Mouse (Mus musculus): ENCODE measurements around the gene Nfib. TPM values are rescaled to one million over a fixed set of nuclear protein-coding genes. Genes with fewer than 3 reads are reported as not detected.

Nfib gene
- polyA plus RNA-seq, 1 experiment = 69.3 TPM

DNA sequence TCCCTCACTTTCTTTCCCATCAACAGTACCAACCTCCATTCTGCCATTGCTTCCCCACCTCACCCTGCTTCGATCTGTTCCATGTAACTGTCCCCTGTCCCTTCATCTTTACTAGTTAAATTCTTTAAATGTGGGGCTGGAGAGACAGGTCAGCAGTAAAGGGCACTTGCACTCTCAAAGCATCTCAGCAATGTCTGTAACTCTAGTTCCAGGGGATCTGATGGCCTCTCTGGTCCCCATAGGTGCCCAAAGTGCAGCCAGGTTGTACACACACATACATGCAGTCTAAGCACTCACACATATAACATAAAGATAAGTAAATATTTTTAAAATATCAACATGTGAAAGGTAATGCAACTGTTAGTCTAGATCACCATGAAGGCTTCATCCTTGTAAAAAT, 356.5 kb downstream of the Nfib start:
- no peak for DNase-seq (ENCODE audit: low read depth)

DNA sequence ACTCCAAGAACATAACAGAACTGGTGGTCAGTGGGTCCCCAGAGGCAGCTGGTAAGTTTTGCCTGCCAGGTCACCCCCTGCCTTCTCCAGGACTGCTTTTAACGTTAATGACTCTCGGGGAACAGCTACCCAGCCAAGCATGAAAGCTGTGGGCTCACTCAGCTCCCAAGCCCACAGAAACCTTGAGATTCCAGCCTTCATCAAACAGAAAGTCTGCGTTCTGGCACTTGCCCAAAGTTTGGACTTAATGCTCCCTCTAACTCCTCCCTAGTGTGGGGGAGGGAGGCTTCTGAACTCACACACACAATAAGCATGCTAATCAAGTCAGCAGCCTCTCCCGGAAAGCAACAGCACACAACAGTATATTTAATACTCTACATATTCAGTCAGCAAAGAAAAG, 360.8 kb downstream of the Nfib start:
- DNase-seq (ENCODE audit: low read depth) = peak; percentile 97
- TF ChIP-seq POLR2A (IDR thresholded peaks at IDR 0.05; ENCODE audit: borderline replicate concordance, extremely low read depth, insufficient read depth, insufficient read length, poor library complexity, severe bottlenecking) (no peak), CTCF (IDR thresholded peaks at IDR 0.05; ENCODE audit: borderline replicate concordance, extremely low read depth, insufficient read depth, insufficient read length) (no peak)

More for the DNA sequence above, 356.5 kb downstream of the Nfib start:
- no peak for TF ChIP-seq POLR2A (IDR thresholded peaks at IDR 0.05; ENCODE audit: borderline replicate concordance, extremely low read depth, insufficient read depth, insufficient read length, poor library complexity, severe bottlenecking)
- no peak for TF ChIP-seq CTCF (IDR thresholded peaks at IDR 0.05; ENCODE audit: borderline replicate concordance, extremely low read depth, insufficient read depth, insufficient read length)

DNA sequence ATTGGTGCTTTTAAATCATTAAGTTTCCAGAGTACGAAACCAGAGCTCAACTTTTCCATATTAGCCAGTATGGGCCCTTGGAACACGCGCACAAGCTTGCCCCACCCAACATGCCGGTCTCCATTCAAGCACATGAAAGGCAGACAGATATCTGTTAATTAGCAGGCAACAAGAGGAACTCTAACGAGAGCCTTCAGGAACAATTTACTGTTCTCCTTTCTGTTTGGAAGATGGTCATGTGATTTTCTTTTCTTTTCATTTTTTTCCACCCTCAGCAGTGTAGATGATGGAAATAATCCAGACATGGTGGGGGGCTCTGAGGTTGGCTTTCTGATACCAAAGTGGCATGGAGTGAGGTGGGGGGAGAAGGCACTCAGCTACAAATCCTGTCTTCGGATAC, 361.3 kb downstream of the Nfib start:
- peak; percentile 84 for DNase-seq (ENCODE audit: low read depth)
- TF ChIP-seq POLR2A (IDR thresholded peaks at IDR 0.05; ENCODE audit: borderline replicate concordance, extremely low read depth, insufficient read depth, insufficient read length, poor library complexity, severe bottlenecking) = no peak
- TF ChIP-seq CTCF (IDR thresholded peaks at IDR 0.05; ENCODE audit: borderline replicate concordance, extremely low read depth, insufficient read depth, insufficient read length) = no peak

DNA sequence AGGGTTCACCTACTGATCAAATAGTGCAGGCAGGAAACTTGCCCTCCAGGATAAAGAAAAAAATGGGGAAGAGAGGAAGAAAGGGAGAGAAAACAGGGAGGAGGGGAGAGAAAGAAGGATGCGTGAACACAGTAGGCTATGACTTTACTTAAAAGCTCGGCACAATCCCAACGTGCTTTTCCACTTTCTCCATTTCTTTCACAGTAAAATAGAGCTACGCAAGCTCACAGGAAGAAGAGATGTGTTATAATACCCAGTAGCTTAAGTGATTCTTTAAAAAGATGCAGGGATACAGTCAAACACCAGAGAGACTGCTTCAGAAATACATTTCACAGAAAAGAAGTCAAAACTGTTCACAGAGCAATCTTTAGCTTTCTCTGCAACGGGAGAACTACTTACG, 366.6 kb downstream of the Nfib start:
- no peak for DNase-seq (ENCODE audit: low read depth)
- TF ChIP-seq POLR2A (IDR thresholded peaks at IDR 0.05; ENCODE audit: borderline replicate concordance, extremely low read depth, insufficient read depth, insufficient read length, poor library complexity, severe bottlenecking) (no peak), CTCF (IDR thresholded peaks at IDR 0.05; ENCODE audit: borderline replicate concordance, extremely low read depth, insufficient read depth, insufficient read length) (no peak)

DNA sequence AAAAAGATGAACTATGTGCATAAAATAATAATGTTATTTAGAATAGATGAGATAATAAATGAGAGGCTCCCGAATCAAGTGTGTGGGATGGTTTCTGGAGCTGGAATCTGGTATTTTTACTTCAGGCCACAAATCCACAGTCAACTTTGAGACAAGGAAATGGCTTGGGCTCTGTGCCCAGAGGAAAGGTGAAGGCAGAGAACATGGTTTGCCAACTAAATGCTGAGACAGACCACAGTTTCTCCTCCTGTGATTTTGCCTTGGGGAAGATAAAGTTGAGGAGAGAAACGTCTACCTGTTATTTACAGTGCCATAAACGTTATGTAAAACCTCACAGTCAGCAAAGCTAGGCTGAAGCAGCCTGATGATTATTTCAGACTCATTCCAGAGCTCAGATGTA, 367.1 kb downstream of the Nfib start:
- TF ChIP-seq CTCF (IDR thresholded peaks at IDR 0.05; ENCODE audit: borderline replicate concordance, extremely low read depth, insufficient read depth, insufficient read length) (no peak), POLR2A (IDR thresholded peaks at IDR 0.05; ENCODE audit: borderline replicate concordance, extremely low read depth, insufficient read depth, insufficient read length, poor library complexity, severe bottlenecking) (no peak)
- no peak for DNase-seq (ENCODE audit: low read depth)

DNA sequence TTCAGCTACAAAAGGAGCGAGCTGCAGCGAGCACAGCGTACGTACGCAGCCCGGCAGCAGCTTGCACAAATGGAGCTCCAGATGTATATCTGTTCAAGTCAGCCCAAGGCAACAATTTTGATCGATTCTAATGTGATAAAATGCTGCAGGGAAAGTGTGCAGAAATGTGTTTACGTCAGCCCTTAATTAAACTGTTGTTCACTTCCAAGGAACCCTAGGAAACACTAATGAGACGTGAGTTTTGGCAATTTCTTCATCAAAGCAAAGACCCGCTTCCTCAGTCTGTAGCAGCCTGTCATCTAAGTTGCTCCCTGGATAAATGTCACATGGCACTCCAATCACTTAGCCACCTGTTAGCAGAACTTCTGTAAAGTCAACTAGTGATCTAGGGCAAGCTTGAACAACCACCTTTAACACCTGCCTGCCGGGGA, 368.6 kb downstream of the Nfib start:
- TF ChIP-seq CTCF (IDR thresholded peaks at IDR 0.05; ENCODE audit: borderline replicate concordance, extremely low read depth, insufficient read depth, insufficient read length) (no peak), POLR2A (IDR thresholded peaks at IDR 0.05; ENCODE audit: borderline replicate concordance, extremely low read depth, insufficient read depth, insufficient read length, poor library complexity, severe bottlenecking) (no peak)
- peak; percentile 87 for DNase-seq (ENCODE audit: low read depth)

DNA sequence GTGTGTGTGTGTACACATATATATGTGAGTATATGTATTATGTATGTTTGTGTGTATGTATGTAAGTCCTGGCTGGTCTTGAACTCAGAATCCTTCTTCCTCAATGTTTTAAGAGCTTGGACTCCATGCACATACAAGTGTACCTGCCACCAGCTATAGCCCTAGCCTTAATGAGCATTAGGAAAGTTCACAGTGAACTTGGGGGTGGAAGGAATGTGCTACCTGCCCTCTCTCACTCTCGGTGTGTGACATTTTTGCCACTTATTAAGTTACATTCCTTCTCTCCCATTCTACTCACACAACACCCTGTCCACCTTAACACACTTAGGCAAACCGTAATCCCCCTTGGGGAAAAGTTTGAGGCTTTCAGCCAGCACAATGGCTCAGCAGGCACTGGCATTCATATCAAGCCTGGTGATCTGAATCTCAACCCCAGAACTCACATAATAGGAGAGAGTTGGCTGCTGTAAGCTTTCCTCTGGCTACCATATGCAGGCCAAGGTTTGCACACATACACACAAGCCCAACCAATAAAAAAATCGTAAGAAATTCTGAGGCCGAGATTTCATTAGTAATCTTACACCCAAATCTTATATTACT, 370.2 kb downstream of the Nfib start:
- DNase-seq (ENCODE audit: low read depth) = peak; percentile 79

DNA sequence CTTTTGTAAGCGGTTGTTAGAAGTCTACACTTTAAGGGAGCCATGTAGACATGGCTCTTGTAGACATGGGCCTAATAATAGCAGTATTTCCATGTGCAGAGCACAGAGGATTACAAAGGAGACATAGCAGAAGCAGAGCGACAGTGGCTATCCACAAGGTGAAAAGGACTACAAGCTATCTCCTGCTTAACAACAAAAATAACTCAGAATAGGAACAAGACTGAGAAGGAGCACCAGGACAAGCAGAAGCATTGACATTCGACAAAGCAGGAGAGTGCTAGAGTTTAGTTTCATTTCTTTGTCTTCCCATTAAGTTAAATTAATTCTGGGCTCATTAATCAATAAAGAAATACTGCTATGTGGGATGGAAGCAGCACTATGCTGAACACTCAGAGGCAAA, 372.1 kb downstream of the Nfib start:
- no peak for TF ChIP-seq CTCF (IDR thresholded peaks at IDR 0.05; ENCODE audit: borderline replicate concordance, extremely low read depth, insufficient read depth, insufficient read length)
- TF ChIP-seq POLR2A (IDR thresholded peaks at IDR 0.05; ENCODE audit: borderline replicate concordance, extremely low read depth, insufficient read depth, insufficient read length, poor library complexity, severe bottlenecking) = no peak
- DNase-seq (ENCODE audit: low read depth) = no peak

More for the DNA sequence above, 370.2 kb downstream of the Nfib start:
- no peak for TF ChIP-seq POLR2A (IDR thresholded peaks at IDR 0.05; ENCODE audit: borderline replicate concordance, extremely low read depth, insufficient read depth, insufficient read length, poor library complexity, severe bottlenecking)
- no peak for TF ChIP-seq CTCF (IDR thresholded peaks at IDR 0.05; ENCODE audit: borderline replicate concordance, extremely low read depth, insufficient read depth, insufficient read length)

DNA sequence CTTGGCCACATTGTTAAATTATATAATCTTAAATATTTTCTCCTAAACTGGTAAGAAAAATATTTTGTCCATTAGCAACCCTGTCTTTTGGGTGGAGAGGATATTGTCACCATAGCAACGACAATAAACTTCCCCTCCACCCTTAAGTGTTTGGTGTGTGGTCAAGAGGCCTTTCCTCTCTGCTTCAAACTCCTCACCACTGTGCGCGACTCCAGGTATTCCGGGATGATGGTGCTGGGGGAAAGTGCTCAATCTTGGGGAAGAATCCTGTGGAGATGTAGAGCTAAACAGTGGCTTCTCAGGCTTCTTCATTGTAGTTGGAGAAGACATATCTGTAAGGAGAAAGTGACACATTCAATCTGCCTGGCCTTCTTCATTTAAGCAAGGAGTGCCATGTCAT, 375.5 kb downstream of the Nfib start:
- TF ChIP-seq POLR2A (IDR thresholded peaks at IDR 0.05; ENCODE audit: borderline replicate concordance, extremely low read depth, insufficient read depth, insufficient read length, poor library complexity, severe bottlenecking) (no peak), CTCF (IDR thresholded peaks at IDR 0.05; ENCODE audit: borderline replicate concordance, extremely low read depth, insufficient read depth, insufficient read length) (no peak)
- no peak for DNase-seq (ENCODE audit: low read depth)

DNA sequence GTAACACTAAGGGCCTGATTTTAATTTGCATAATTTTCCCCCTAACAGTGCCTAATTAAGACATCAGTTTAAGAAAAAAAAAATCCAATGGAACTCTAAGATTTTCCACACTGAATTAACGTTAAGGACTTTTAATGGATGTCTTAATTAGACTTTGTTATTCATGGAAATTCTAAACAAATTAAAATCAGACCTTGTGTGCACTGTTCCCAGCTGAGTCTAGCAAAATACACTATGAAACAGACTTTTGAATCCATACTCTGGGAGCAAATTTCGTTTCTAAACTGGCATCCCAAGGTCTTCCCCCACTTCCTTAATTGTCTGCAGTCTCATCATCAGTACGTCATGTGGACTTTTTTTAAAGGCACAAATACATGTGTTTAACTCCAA, 379.4 kb downstream of the Nfib start:
- DNase-seq (ENCODE audit: low read depth) = peak; percentile 80
- TF ChIP-seq POLR2A (IDR thresholded peaks at IDR 0.05; ENCODE audit: borderline replicate concordance, extremely low read depth, insufficient read depth, insufficient read length, poor library complexity, severe bottlenecking) (no peak), CTCF (IDR thresholded peaks at IDR 0.05; ENCODE audit: borderline replicate concordance, extremely low read depth, insufficient read depth, insufficient read length) (no peak)

DNA sequence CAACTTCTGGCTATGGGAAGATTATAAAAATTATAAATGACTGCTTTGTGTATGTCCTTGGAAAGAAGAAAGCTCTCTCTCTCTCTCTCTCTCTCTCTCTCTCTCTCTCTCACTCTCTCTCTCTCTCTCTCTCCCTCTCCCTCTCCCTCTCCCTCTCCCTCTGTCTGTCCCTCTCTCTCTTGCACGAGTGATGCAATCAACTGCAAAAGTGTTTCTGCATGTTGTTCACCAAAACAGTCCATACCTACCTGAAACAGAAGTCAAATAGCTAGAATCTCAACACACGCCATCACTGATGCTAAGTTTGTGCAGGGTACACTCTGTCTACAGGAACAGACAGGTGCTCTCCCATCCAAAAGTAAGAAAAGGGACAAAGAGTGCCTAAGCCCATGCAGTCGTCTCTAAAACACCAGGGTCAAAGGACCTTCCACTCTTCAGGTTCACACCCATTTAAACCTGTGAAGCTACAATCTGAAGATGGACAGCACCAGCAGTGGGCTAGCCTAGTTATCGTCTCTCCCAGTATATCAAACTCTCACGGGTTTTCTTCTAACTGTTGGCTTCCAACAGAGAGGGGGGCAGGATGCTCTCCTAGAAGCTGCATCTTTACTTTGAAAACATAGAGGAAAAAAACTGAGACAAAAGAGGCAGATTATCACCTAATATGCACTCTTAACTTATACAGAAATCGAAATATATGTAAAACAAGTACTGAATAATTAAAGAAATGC, 380.0 kb downstream of the Nfib start:
- no peak for TF ChIP-seq CTCF (IDR thresholded peaks at IDR 0.05; ENCODE audit: borderline replicate concordance, extremely low read depth, insufficient read depth, insufficient read length)
- no peak for TF ChIP-seq POLR2A (IDR thresholded peaks at IDR 0.05; ENCODE audit: borderline replicate concordance, extremely low read depth, insufficient read depth, insufficient read length, poor library complexity, severe bottlenecking)
- no peak for DNase-seq (ENCODE audit: low read depth)

DNA sequence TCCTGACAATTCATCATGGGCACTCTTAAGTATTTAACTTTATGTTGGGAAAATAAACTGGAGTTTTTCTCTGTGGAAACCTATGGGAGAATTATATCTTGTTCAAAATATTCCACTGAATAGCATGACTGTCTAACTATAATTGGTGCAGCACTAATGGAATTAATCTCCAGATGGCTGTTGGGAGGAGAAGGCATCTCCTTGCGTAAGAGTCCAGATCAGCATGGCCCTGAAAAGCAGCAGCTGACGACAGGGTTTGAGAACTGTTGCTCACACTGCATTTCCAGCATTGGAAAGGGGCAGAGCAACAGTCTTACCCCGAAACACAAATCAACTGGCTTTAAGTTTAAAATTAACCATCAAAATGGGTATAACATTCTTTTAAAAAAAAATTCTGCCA, 380.6 kb downstream of the Nfib start:
- TF ChIP-seq CTCF (IDR thresholded peaks at IDR 0.05; ENCODE audit: borderline replicate concordance, extremely low read depth, insufficient read depth, insufficient read length) (no peak), POLR2A (IDR thresholded peaks at IDR 0.05; ENCODE audit: borderline replicate concordance, extremely low read depth, insufficient read depth, insufficient read length, poor library complexity, severe bottlenecking) (no peak)
- peak; percentile 55 for DNase-seq (ENCODE audit: low read depth)
